Mouse (Mus musculus): Measurements from ENCODE around the gene Eno3.

DNA sequence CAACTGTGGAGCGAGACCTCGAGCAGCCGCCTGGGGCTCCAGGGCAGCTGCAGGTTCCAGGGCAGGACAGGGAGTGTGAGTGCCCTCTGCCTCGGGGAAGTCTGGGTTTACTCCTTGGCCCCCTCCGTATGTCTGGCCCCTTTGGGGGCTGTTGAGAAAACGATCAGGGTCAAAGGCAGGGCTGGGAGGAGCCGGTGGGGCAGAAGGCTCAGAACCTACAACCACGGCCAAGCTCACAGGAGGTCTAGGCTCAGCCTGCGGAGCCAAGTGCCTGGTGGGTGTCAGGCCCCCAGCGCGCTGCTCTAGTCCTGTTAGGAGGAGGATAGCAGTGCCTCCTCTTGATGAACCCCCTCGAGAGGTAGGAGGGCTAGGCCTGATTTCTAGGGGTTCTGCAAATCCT, 24.2 kb downstream of the Eno3 start:
- TF ChIP-seq POLR2A (IDR thresholded peaks at IDR 0.05; ENCODE audit: insufficient read depth, low read depth, low read length), result no peak
- TF ChIP-seq CTCF (IDR thresholded peaks at IDR 0.05), result no peak
